Mouse (Mus musculus): ENCODE data around the gene Lyg1. TPM values are rescaled to one million over a fixed set of nuclear protein-coding genes. Genes with fewer than 3 reads are reported as not detected.

The Lyg1 gene
- total RNA-seq (2023): not detected

GRCm38 (mm10) chr1:37957659-37958058 lies at the start of gene Lyg1:
TSS of gene Lyg1 (minus strand) at chr1:37957759.

GRCm38 (mm10) chr1:37997867-37998266 lies 40.3 kb upstream of the Lyg1 start, which contains the start of the genes Txndc9 and Eif5b:
TSS of gene Txndc9 (minus strand) at chr1:37997893.
TSS of gene Eif5b (plus strand) at chr1:37998010.

DNA sequence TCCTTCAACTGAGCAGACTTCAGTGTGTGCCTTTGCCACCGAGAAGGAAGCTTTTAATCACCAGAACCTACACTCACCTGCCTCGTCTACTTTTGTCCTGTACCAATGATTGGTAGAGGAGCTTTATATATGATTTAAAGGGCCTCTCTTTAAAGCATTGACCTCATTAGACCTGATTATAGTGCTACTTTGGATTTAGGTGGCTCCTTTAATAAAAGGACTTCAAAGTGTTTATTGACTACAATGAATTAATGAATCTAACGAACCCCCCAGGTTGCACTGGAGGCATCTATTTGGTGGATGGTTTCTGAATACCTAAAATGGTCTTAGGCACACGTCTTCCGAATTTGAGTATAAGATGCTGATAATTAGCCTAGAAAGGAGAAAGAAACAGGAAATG lies 41.2 kb downstream of the Lyg1 start, which contains the start of gene Lyg2:
Gene Lyg2, minus strand, starts transcription at position 101 of the 400 bp plus-strand sequence.

Other genes starting within 250 kb of the Lyg1 start
- gene 2010300C02Rik, start 237.7 kb downstream of the Lyg1 start, total RNA-seq (2023): under 1 TPM in 1 of 2 experiments, not detected in 1; 0.26 TPM
- gene Tsga10, start 91.3 kb downstream of the Lyg1 start, total RNA-seq (2023): 1 to 10 TPM; 7.6 to 8.9 TPM
- gene Lipt1, start 86.0 kb downstream of the Lyg1 start, total RNA-seq (2023): 1 to 10 TPM; 3.3 to 3.9 TPM
- 10 to 100 TPM; 25.7 to 40.3 TPM for gene Mitd1, start 67.3 kb downstream of the Lyg1 start, total RNA-seq (2023)
- 100 to 1,000 TPM in 1 of 2 experiments, 10 to 100 TPM in 1; 94.7 to 130 TPM for gene Mrpl30, start 67.3 kb downstream of the Lyg1 start, total RNA-seq (2023)
- gene Lyg2, start 41.3 kb downstream of the Lyg1 start, total RNA-seq (2023): not detected
- gene Txndc9, start 40.1 kb upstream of the Lyg1 start, total RNA-seq (2023): 10 to 100 TPM; 66.4 to 69.2 TPM
- 10 to 100 TPM; 44.4 to 45.2 TPM for gene Eif5b, start 40.3 kb upstream of the Lyg1 start, total RNA-seq (2023)
- gene Rev1, start 172.0 kb upstream of the Lyg1 start, total RNA-seq (2023): 10 to 100 TPM; 46.9 to 51.4 TPM

All from B cell, adult 67 days (primary cell).